Mouse (Mus musculus) ES-Bruce4 (cell line): ENCODE measurements around the gene Arl6ip5. TPM values are rescaled to one million over a fixed set of nuclear protein-coding genes. Genes with fewer than 3 reads are reported as not detected.
A peak's percentile ranks its signal among the peaks of the same experiment; 100 is the strongest.

ENCODE experiments used
- H3K27ac ChIP-seq: 2 replicates; pipeline ENCODE4 v1.5.1; 2012; ENCODE audit warnings: low read length, inconsistent platforms; ENCODE audit not compliant: insufficient read depth
- H3K27me3 ChIP-seq: 2 replicates; pipeline ENCODE4 v1.6.1; 2012; ENCODE audit warnings: mild to moderate bottlenecking, low read length, inconsistent platforms; ENCODE audit not compliant: control insufficient read depth, poor library complexity, insufficient read depth, severe bottlenecking
- H3K36me3 ChIP-seq: 2 replicates; pipeline ENCODE4 v1.6.1; 2012; ENCODE audit warnings: inconsistent platforms, mild to moderate bottlenecking, low read length, moderate library complexity; ENCODE audit not compliant: control insufficient read depth, poor library complexity, insufficient read depth, severe bottlenecking
- H3K4me1 ChIP-seq: one replicate; pipeline ENCODE4 v1.8.1; 2011; ENCODE audit warnings: low read length; ENCODE audit not compliant: control insufficient read depth, insufficient read depth
- H3K4me3 ChIP-seq: 2 replicates; pipeline ENCODE4 v1.5.1; 2011; ENCODE audit warnings: low read depth, mild to moderate bottlenecking, low read length
- H3K9ac ChIP-seq: 2 replicates; pipeline ENCODE4 v1.6.1; 2012; ENCODE audit warnings: low read depth, mild to moderate bottlenecking, inconsistent platforms; ENCODE audit not compliant: poor library complexity, severe bottlenecking
- H3K9me3 ChIP-seq: replicated peaks from 2 replicates; pipeline ENCODE4 v1.6.1; 2012; ENCODE audit warnings: mild to moderate bottlenecking, low read length, inconsistent platforms; ENCODE audit not compliant: control insufficient read depth, poor library complexity, insufficient read depth, severe bottlenecking
- CTCF ChIP-seq: IDR thresholded peaks from one replicate; pipeline ENCODE4 v1.8.1; 2011; ENCODE audit warnings: low read depth, low read length
- EP300 ChIP-seq: IDR thresholded peaks from 2 replicates; pipeline ENCODE4 v1.6.1; 2011; ENCODE audit warnings: low read depth, low read length; ENCODE audit not compliant: insufficient read depth
- POLR2A ChIP-seq: IDR thresholded peaks from one replicate; pipeline ENCODE4 v1.8.1; 2011; ENCODE audit warnings: low read length; ENCODE audit not compliant: insufficient read depth
- polyA plus RNA-seq: library from polyadenylated mRNA; stranded (reverse); fragments of >200 nt; gene quantifications from 2 replicates; pipeline ENCODE4 v1.2.4, GENCODE M21; 2011; ENCODE audit warnings: low read depth; ENCODE audit not compliant: missing spikeins, insufficient read depth, insufficient read length

Gene Arl6ip5
- polyA plus RNA-seq, 1 experiment, result 51.2 TPM

- Histone ChIP-seq H3K27ac (peak overlapping the region; percentile 94), H3K4me3 (no peak overlapping the region)
- no peak for TF ChIP-seq EP300
- peak; percentile 36 for TF ChIP-seq CTCF
- no peak for TF ChIP-seq POLR2A
Measured at GRCm38 (mm10) chr6:97209201-97209600, 1.3 kb upstream of the Arl6ip5 start.

DNA sequence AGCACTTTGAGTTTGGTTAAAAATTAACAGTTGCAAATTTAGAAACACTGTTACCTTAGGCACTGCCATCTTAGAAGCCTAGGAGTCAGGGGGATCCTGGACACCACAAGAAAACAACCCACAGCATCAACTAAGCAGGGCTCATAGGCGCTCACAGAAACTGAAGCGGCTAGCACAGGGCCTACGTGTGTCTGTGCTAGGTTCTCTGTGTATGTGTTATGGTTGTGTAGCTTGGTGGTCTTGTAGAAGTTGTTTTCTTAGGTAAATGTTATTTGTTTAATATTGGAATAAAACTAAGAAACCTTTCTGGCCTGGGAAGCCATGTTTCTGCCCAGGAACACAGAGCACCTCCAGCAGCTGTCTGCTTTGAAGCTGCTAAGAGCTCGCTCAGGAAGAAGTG is 738 bp upstream of the Arl6ip5 start:
- Histone ChIP-seq H3K27ac (peak overlapping the region; percentile 57; the same call in 1 of the 2 replicates), H3K4me3 (no peak overlapping the region), H3K36me3 (no peaks in the 10 kb centered on the region), H3K27me3 (no peaks in the 10 kb centered on the region), H3K9ac (peak overlapping the region; percentile 40; the same call in 1 of the 2 replicates), H3K9me3 (no peaks in the 10 kb centered on the region), H3K4me1 (no peaks in the 10 kb centered on the region)
- TF ChIP-seq EP300 (no peak), CTCF (no peak), POLR2A (no peak)

More at GRCm38 (mm10) chr6:97209201-97209600, 1.3 kb upstream of the Arl6ip5 start:
- Histone ChIP-seq H3K36me3 (no peaks in the 10 kb centered on the region), H3K4me1 (no peaks in the 10 kb centered on the region), H3K9ac (peak overlapping the region; percentile 40; the same call in 1 of the 2 replicates), H3K27me3 (no peaks in the 10 kb centered on the region), H3K9me3 (no peaks in the 10 kb centered on the region)

DNA sequence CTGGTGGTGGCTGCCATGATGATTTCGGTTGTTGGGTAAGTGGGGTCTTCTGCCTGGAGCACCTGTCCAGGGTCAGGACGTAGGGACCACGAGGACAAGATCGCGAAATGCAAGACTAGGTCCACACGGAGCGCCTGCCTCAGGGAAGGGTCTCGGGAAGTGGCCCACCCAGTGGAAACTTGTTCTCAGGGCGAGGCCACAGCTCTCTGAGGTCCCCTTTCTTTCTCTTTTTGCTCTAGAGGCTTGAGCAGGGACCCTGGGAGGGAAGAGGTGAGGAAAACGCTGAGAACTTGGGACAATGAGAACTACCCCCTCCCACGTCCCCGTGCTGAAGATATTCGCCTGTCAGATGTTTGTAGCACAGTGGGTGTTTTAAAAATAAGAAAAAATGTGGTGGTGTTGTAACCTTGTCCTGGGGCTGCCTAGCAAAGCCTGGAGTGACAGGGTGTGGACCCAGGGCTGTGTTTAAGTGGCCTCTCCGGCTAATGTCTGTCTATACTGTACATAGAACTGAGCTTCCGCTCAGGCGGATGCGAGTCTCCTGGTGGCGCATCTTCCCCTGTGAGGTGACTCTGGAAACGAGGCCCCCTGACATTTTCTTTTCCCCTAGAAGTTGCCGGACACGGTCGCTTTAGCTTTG is 593 bp downstream of the Arl6ip5 start:
- Histone ChIP-seq H3K4me3 (peak overlapping the region; percentile 90), H3K9me3 (no peaks in the 10 kb centered on the region; the same call in 1 of the 2 replicates), H3K4me1 (no peaks in the 10 kb centered on the region), H3K9ac (peak overlapping the region; percentile 70), H3K36me3 (no peaks in the 10 kb centered on the region), H3K27ac (no peak overlapping the region), H3K27me3 (no peaks in the 10 kb centered on the region)
- TF ChIP-seq EP300 (no peak), POLR2A (no peak), CTCF (no peak)

- Histone ChIP-seq H3K36me3 (no peaks in the 10 kb centered on the region), H3K9me3 (no peaks in the 10 kb centered on the region; the same call in 1 of the 2 replicates), H3K4me3 (peak overlapping the region; percentile 39), H3K27ac (no peak overlapping the region), H3K9ac (peak overlapping the region; percentile 70; the same call in 1 of the 2 replicates), H3K27me3 (no peaks in the 10 kb centered on the region), H3K4me1 (no peaks in the 10 kb centered on the region)
- no peak for TF ChIP-seq POLR2A
- no peak for TF ChIP-seq EP300
- no peak for TF ChIP-seq CTCF
Measured at GRCm38 (mm10) chr6:97211981-97212380, 1.5 kb downstream of the Arl6ip5 start.

- TF ChIP-seq CTCF (no peak), POLR2A (no peak), EP300 (no peak)
- Histone ChIP-seq H3K36me3 (no peaks in the 10 kb centered on the region), H3K27ac (no peak overlapping the region), H3K4me3 (no peak overlapping the region), H3K4me1 (no peaks in the 10 kb centered on the region), H3K9ac (no peak overlapping the region), H3K9me3 (no peaks in the 10 kb centered on the region; the same call in 1 of the 2 replicates), H3K27me3 (no peaks in the 10 kb centered on the region)
Measured at GRCm38 (mm10) chr6:97216154-97216821, 5.8 kb downstream of the Arl6ip5 start.

GRCm38 (mm10) chr6:97220672-97221071 is 10.2 kb downstream of the Arl6ip5 start:
- H3K36me3 ChIP-seq, result no peaks in the 10 kb centered on the region
- H3K9me3 ChIP-seq, result no peaks in the 10 kb centered on the region
- H3K4me3 ChIP-seq, result no peak overlapping the region

More at GRCm38 (mm10) chr6:97220672-97221071, 10.2 kb downstream of the Arl6ip5 start:
- Histone ChIP-seq H3K9ac (no peak overlapping the region), H3K27ac (no peak overlapping the region), H3K4me1 (no peaks in the 10 kb centered on the region), H3K27me3 (no peaks in the 10 kb centered on the region)
- TF ChIP-seq EP300, result no peak
- no peak for TF ChIP-seq POLR2A
- no peak for TF ChIP-seq CTCF
